Mouse (Mus musculus) CD4-positive, CD25-positive, alpha-beta regulatory T cell, adult 2 months (primary cell): ENCODE measurements around the gene Aacs.
A peak's percentile ranks its signal among the peaks of the same experiment; 100 is the strongest.

Source experiments
- DNase-seq: peaks from one replicate; pipeline ENCODE4 v3.0.0-alpha.2; 2012; ENCODE audit warnings: low read depth, low spot score

The Aacs gene

DNA sequence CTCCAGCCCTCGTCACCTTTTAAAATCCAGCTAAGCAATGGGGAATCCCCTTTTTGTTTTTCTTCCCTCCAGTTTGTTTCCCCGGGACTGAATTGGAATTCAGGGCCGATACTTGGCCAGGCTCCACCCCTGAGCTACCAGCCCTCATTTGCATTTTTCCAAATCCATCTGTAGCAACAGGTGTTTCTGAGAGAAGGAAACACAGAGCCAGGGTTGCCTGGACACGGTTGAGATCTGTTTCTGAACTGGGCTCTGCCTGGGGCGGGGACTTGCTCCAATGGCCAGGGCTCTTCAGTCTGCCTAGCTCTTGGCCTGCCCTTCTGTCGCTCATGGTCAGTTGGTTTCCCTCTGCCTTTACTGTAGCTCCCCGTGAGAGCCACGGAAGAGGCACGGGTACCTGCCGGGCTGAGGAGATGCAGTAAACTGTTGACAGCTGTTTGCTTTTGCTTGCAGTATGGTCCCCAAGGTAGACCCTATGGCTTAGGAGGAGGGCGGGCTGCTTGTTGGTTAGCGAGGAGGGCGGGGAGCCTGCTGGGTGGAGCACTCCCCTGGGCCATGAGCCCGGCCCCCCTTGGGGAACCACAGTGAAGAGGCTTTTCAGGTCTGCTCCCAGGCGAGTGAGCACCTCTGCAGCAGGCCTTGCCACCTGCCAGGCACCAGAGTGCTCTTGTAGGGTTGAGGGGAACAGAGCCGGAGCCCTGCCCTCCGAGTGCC lies 16.9 kb downstream of the Aacs start:
- no peak for DNase-seq

DNA sequence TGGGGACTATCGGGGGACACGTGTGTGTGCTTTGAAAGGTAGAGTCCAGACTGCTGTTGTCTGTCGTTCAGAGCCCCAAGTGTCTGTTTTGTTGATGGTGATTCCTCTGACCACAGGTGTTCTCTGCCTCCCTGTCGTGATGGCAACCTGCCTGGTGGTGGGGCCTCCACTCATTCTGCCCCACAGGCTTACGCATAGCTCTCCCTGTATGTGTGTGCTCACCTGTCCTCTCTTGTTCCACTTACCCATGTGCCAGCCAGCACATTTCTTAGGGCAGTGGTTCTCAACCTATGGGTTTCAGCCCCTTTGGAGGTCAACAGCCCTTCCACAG lies 17.4 kb downstream of the Aacs start:
- no peak for DNase-seq

DNA sequence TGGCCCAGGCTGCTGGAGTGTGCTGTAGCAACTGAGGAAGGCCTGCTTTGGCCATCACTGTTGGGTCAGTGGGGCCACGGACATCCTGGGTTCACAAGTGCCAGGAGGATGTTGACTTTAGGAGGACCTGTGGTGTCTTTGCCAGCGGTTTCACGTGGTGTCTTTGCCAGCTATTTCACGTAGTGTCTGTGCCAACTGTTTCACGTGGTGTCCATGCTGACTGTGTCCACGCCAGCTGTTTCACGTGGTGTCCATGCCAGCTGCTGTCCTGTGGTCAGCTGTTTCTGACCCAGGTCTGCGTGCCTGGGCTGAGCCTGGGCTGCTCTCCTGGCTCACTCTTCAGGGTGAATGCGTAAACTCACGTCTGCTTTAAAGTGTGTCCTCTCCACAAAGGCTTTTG lies 20.0 kb downstream of the Aacs start:
- DNase-seq, result no peak

DNA sequence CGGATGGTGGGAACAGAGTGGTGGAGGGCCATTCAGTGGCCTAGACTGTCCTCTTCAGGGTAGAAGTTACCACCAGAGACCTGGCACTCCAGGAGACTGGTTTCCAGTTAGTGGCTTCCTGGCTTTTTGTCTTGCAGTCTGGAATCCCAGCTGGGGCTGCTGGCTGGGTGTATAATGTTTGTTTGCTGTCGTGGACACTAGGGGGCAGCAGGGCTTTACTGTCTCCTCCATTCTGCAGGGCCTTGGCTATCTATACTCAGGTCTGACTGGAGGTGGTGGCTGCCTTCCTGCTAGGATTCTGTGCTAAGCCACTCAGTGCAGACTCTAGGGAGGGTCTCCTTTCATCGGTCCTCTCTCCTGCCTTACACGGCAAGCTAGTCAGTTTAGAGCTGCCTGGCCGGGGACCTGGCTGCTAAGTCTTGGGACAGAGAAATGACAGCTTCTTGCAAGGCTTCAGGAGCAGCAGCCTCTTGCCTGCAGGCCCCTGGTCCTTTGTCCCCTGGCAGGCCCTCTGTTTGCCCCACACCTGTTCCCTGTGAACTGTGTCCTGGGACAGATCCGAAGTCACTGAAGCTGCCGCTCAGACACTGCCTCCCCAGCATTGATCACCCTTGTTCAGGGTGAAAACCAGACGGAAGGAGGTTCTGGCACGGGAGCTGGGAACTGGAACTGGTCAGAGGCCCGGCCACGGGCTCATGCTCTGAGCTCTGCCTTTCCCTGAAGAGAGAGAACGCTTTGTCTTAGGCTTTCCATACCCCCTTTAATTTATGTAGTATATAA lies 22.4 kb downstream of the Aacs start:
- peak; percentile 59 for DNase-seq

DNA sequence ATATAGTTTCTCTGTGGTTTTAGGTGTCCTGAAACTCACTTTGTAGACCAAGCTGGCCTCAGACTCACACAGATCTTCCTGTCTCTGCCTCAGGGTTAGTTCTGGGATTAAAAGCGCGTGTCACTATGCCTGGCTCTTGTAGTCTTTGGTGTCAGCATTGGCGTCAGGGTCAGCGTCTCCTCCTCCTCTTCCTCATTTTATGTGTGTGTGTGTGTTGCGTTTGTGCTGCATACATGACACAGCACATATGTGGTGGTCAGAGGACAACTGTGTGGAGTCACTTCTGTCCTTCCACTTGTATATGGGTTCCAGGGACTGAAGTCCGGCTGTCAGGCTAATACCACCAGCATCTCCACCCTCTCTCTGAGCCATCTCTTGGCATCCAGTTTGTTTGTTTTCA lies 25.9 kb downstream of the Aacs start:
- no peak for DNase-seq

DNA sequence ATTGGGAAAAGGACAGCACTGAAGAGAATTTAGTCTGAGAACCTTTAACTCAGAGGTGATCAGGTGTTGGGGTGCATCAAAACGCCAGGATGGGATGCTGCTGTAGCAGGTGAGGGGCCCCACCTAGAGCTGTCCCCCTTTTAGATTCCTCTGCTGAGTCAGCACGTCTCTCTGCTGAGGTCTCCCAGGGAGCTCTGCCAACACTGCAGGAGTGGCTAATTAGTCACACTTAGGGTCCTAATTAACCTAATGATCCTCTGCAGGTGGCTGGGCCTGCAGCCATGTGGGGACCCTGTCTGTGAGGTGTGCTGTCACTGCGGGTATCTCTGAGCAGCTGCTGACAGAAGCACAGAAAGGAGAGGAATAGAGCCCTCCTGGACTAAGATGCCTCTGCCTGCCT lies 26.6 kb downstream of the Aacs start:
- DNase-seq, result no peak

DNA sequence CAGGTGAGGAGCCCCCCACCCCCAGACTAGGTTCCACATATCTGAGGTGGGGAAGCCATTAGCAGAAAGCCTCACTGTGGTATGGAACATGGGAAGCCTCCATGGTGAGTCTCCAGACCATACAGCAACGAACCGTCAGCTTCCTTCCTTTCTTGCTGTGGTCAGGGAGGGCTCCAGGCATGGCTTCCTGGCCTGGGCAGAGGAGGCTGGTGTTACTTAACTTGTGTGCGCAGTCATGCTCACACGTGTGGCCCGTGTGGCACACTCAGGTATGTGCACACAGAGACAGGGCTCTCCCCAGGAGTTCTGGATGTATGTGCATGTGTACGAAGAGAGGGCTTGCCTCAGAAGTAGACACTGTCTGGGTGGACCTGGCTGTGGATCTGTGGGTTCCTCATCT lies 28.0 kb downstream of the Aacs start:
- DNase-seq, result no peak

DNA sequence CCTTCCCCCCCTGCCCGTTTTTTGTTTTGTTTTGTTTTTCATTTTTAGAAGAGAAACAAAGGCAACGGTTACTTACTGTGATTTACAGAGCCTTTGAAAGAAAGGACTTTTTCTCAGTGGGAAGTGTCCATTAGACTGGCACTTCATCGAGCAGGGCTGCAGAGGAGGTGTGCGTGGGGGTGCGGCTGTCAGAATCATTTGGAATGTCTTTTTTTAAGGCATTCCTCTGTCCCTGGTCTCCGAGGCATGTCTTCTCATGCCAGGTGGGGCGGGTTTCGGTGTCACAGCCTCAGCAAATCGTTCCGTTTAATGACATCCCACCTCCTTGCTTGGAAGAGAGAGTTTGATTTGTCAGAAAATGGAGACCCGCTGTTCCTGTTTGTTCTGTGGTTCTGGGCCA lies 29.1 kb downstream of the Aacs start:
- no peak for DNase-seq

DNA sequence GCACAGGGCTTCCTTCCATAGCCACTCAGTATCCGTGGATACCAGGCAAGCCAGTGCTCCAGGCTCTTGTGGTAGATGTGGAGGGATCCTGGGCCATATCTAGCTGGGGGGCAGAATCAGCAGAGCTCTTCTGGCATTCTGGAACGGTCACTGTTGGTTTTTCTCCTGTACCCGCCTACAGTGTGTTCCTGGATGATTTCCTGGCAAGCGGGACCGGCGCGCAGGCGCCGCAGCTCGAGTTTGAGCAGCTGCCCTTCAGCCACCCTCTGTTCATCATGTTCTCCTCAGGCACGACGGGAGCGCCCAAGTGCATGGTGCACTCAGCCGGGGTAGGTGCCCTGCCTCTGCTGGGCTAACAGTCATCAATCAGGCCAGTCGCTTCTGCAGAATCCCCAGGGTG lies 30.4 kb downstream of the Aacs start:
- no peak for DNase-seq

DNA sequence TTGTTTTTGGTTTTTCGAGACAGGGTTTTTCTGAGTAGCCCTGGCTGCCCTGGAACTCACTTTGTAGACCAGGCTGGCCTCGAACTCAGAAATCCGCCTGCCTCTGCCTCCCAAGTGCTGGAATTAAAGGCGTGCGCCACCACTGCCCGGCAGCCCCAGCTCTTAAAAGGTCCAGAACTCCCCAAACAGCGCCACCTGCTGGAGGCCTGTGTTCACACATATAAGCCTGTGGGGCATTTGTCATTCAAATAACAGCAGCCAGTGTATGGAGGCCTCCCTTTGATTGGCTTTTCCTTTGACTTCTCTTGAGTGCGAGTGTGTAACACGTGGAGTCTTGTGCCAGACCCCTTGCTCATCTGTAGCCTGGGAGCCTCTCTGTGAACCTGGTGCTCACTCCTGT lies 32.0 kb downstream of the Aacs start:
- DNase-seq, result peak; percentile 60

DNA sequence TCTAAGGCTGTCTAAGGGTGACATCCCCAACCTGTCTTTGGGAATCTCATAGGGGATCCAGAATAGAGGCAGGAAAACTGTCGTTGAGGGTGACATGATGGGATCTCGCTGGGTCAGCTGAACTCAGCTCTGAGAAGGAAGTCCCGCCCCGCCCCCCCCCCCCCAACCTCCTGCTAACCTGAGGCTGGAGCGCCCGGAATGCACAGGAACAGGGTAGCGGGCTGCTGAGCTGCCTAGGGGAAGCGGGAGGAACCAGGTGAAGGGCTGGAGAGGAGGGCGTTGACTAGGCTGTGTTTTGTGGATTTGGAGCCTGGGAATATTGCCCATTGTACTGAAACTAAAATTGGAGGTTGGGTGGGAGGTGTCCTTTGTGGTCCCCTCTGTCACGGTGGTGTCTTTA lies 32.4 kb downstream of the Aacs start:
- no peak for DNase-seq

DNA sequence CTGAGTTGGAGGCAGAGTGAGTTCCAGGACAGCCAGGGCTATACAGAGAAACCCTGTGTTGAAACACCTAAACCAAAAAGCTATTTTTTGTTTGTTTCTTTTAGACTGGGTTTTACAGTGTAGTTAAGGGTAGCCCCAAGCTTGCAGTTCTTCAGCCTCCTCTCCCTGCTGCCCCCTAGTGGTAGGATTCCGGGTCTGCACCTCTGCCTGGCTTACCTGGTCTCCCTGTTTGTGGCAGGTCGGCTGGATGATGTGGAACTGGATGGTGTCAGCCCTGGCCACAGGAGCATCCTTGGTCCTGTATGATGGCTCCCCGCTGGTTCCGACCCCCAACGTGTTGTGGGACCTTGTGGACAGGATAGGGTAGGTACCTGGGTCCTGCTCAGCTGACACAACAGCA lies 33.9 kb downstream of the Aacs start:
- peak; percentile 83 for DNase-seq

DNA sequence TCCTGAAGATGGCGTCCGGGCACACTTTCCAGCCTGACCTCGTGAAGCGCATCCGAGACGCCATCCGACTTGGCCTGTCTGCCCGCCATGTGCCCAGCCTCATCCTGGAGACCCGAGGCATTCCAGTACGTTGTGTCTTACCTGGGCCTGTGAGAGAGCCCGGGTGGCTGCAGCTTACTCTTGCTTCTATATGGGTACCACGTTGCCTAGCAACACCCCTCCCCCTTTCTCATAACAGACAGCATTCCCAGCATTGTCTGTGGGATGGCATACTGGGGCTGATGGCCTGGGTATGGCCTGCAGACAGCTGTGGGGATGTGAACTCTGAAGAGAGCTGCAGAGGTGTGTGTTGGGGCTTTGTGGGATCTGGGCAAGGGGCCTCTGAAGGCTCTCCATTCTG lies 39.4 kb downstream of the Aacs start:
- no peak for DNase-seq

DNA sequence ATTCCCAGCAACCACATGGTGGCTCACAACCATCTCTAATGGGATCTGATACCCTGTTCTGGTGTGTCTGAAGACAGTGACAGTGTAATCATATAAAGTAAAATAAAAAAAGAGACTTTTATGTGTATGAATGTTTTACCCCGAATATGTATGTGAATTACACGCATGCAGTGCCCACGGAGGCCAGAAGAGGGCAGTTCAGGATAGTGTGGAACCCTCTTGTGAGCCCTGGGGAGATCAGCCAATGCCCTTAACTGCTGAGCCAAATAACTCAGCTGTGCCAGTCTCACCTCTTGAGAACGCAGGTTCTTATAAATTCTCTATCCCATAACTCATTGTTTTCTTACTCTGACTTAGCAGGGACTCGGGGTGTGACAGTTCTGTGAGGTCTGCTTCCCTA lies 43.0 kb downstream of the Aacs start:
- peak; percentile 32 for DNase-seq

DNA sequence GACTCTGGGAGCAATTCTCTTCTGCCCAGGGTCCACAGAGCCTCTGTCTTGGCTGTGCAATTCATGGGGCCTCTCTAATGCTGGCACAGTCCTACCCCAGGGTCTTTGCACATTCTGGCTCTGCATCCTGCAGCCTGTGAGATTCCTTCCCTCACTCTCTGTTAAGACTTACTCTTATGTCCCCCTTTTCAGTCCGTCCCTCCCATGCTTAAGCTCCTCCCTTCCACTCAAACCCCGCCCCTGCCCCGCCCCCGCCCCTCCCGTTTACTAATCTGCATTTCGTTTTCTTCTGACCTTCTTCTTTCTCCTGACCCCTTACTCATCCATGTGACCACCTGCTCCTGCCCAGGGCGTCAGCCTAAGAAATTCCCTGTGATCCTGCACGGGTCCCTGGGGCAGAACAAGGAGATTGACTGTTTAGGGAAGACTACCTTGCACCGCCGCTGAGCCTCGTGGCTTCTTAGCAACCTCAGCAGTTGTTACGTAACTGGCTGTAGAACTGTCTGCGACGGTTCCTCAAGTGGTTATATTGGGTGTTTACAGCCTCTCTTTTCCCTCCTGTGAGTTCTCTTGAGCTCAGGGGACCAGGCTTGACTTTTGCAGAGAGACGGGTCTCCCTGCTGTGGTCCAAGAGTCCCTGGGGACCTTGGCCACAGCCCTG lies 45.4 kb downstream of the Aacs start:
- DNase-seq, result peak; percentile 18

DNA sequence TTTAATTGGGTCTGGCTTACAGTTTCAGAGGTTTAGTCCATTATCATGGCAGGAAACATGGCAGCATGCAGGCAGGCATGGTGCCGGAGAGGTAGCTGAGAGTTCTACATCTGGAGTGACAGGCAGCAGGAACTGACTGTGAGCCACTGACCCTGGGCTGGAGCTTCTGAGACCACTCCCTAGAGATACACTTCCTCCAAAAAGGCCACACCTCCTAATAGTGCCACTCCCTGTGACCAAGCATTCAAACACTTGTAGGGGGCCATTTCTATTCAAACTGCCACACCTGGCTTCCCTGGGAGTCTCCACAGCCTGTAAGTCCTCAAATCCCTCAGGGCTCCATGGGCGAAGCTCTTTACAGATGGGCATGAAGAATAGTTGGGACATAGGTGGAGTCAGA lies 47.7 kb downstream of the Aacs start:
- no peak for DNase-seq

DNA sequence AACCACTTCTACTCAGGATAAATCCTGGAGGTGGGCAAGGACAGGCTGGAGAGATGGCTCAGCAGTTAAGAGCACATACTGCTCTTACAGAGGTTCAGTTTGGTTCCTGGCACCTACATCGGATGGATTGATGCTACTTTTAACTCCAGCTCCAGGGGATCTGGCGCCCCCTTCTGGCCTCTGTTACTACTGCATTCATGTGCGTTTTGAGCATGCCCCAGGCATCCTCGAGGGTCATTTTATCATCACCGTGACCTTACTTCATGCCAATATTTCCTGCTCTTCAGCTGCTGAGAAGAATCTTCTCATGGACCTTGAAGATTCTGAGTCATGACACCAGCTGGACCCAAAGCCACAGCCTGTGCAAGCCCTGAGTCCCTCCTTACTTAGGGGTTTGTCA lies 49.9 kb downstream of the Aacs start:
- DNase-seq, result peak; percentile 24

DNA sequence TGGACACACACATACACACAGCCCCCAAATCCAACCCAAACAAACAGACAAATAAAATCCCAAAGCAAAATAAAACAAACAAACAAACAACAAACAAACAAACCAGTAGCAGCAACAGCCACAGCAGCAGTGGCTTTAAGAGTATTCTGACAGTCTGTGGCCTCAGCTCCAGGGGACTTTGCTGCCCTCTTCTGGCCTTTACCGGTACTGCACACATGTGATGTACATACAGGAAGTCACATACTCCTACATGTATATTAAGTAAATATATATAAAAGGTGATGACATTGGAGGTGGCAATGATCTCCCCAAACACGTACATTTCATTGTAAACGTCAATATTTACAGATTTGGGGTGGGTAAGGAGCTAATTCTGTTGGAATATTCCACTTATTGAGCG lies 50.9 kb downstream of the Aacs start:
- DNase-seq, result peak; percentile 59

DNA sequence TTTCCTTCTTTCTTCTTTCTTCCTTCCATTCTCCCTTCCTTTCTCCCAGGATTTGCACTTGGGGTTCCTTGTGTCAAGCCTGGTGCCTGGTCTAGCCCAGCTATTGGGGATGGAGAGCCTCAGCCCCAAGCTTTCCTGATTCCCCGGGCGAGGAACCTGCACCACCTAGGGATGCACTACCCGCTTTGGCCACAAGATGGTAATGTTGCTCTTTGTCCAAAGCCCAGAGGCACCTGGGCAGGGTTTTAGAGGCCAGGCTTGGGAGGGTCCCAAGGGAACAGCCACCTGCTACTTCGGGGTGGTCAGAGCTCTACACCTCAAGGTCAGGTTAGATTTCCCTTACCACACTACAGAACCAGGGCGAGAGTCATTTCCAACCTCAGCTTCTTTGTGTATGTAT lies 53.5 kb downstream of the Aacs start:
- peak; percentile 67 for DNase-seq

DNA sequence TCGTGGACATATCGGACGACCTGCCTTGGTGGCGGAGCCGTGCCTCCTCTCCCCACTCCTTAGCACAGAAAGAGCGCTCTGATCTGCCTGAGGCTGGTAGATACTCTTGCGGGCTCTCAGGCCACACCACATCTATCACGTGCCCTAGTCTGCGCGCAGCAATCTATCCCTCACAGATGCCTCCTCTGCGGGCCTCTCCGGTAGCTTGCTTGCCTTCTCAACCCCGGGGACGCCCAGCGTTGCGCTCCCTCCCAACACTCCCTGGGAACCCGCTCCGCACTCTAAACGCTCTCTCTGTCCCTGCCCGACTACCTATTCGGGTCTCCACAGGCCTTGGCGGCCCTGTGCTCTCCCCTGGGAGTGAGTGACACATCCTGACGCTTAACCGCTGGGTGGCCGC lies 56.0 kb downstream of the Aacs start, which contains the start of gene Tmem132b:
Tmem132b (plus strand) TSS at position 141 of the 400 bp plus-strand sequence.
- no peak for DNase-seq

DNA sequence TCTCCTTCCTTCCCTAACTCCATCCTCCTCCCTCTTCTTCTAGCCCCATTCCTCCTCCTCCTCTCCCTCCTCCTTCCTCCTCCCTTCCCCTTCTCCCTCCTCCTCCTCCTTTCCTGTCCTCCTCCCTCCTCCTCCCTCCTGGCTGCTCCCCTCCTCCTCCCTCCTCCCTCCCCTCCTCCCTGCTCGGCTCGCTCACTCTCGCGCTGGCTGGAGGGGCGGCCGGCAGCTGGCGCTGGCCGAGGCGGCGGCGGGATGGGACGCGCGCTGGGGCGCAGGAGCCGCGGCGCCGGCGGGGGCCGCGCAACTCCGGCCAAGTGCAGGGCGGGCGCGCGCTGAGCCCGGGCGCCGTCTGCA lies 56.6 kb downstream of the Aacs start:
- DNase-seq, result no peak

DNA sequence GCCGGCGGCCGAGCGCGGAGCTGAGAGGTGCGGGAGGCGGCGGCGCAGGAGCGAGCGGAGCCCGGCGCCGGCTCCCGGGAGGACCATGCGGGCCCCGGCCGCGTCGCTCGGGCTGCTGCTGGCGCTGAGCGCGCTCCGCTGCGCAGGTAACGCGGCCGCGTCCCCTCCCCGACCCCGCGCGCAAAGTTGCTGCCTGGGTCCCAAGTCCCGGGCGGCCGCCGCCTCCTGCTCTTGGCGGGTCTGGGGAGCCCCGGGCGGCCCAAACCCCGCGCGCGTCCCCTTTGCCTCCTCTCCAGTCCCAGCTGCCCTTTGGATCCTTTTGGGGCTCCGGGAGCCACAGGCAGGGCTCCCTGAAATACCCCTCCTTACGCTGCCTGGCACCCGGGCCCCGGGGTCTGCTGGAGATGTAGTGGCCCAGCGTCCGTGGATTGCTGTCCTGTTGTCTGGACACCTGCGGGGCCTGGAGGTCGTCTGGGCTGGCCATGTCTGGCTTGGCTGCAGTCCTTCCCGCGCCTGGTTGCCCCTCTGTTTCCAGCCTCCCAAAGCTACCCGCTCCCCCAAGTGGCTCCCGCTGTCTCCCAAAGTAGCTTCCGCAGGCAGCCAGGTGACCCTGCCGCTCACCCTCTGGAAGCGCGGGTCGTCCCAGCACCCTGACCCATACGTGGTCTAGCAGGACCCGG lies 57.1 kb downstream of the Aacs start:
- no peak for DNase-seq
